Mouse (Mus musculus) right cerebral cortex, postnatal 14 days (tissue): Measurements from ENCODE around the gene Asb10.
"Not testable (repeated sequence)": the region's sequence is repeated elsewhere in the genome, so short reads cannot be mapped to it uniquely, and the experiment has no call there.

ENCODE experiments used
- DNase-seq: peaks from one replicate; pipeline ENCODE4 v3.0.0; 2022

Gene Asb10

DNA sequence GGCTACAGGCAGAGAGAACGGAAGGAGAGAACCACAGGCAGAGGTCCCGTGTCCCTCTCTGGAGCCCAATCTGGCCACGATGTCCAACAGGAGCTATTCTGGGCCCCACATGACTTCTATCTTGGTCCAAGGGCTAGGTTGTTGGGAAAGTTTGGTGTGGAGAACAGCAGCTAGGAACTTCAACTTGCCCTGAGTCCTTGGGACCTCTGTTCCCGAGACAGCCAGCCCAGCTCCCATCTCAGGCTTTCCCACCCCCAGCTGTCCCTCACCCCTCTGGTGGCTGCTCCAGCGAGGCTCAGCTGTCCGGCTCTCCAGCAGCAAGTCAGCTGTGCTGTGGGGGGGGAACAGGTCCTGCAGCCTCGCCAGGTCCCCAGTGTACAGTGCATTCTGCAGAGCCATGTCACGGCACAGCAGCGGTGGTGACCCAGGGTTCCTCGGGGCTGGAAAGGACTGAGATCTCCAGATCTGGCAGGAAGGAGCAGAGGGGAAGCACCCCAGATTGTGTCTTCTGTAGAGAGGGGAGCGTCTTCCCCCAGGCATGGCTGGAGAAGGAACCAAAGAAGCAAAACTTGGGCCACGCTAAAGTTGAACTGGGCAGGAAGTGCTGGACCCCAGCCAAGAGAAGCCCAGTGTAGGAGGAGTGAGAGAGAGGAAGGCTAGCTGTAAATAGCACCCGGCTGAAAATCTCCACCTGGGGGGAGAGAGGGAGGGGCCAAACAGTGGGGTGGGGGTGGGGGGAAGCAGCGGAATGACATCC, at the start of gene Asb10:
Asb10 (minus strand) TSS at position 592 of the 757 bp plus-strand sequence.
- peak; percentile 59 for DNase-seq

DNA sequence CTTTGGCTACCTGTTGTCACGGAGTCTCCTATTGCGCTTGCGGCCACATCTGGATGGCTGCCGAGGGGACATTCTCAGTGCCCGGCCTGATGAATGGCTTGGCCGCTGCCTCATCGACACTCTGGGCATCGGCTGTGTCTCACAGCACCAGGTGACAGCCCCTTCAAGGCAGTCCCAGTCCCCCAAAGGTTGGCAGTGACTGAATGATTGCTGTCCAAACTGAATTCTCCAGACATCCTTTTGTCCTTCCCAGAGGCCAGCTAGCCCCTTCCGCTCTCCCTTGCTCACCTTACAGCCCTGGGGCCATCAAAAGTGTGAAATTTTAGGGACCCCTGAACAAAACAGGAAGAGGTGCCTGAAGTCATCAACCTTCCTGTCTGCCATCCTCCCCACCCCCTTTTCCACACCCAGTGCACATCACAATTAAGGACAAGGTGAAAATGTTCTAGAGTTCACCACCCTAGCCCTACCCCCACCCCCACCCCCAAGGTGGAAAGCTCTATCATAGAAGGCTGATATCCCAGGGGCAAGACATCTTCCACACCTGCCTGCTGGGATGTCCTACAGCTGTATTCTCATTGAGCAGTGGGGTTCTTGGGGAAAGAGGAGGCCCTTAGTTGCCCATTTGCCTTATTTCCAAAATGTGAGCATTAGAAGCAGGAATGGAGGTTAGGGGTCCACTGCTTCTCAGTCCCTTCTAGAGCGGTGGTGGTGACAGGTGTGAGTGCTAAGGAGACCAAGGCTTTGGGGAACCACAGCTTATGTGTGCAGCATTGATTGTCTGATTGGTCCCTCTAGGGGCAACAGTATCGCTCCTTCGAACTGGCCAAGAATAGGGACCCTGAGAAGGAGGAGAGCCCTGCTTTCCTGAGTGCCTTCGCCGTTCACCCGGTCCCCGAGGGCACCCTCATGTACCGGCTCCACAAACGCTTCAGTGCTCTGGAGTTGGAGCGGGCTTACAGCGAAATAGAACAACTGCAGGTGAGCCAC, 49.0 kb upstream of the Asb10 start:
- DNase-seq, result no peak

DNA sequence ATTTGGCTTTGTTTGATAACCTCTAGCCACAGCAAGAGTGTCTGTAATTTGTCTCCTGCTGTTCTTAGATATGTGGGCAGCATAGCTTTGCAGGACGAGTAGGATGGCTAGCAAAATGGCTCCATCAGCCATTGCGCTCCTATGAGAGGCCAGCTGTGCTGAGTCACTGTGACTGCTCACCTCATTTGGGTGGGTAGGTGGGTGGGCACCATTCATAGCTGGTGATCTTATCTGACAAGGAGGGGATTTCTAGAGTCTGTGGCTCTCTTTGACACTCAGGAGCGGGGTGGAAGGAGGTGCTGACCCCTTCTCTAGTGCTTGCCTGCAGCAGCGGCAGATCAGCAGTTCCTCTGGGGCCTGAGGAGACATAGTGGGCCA, 46.4 kb upstream of the Asb10 start:
- no peak for DNase-seq

DNA sequence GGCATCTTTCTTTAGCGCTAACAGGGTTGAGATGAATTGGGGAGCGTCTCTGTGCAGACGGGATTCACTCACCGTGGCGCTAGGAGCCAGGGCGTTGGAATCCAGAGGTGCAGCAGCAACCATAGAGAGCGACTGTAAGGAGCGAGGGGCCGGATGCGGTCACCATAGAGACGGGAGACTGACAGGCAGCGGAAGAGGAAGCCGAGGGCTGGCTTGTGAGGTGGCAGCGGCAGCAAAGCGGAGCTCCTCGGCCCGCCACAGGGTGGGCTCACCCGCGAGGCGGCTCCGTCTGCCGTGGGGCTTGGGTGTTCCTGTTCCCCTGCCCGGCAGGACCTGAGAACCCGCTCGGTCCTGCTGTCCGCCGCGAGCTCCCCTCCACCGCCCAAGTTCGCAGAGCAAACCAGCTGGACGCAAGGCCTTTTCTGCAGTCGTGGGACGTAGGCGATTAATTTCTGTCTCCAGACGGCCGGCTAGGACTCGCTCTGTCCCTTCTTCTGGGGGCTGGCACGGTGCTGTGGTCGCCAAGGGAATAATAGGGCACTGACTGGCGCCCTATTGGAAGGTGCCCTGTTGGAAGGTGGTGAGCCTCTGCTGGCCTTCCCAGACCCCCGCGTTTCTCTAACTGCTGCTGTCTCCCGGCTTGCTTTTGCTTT, 45.9 kb upstream of the Asb10 start, which contains the start of gene Chpf2:
Chpf2 (plus strand) TSS at position 195 of the 653 bp plus-strand sequence.
- DNase-seq, result peak; percentile 83

DNA sequence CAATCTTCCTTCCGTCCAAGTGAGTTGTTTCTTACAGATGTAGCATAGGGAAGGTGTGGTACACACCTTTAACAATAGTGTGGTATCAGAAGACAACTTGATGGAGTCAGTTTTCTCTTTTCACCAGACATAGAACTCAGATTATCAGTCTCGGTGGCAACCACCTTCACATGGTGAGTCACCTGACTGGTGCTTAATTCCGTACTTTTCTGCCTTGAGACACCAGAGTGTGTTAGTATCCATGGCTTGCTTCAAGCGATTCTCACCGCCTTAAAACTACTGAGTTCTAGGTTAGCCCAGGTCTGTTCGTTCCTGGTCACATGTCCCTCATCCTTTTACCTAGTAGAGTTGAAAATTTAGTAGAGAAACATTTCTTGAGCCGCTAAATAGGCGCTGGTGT, 45.3 kb upstream of the Asb10 start:
- DNase-seq, result no peak

DNA sequence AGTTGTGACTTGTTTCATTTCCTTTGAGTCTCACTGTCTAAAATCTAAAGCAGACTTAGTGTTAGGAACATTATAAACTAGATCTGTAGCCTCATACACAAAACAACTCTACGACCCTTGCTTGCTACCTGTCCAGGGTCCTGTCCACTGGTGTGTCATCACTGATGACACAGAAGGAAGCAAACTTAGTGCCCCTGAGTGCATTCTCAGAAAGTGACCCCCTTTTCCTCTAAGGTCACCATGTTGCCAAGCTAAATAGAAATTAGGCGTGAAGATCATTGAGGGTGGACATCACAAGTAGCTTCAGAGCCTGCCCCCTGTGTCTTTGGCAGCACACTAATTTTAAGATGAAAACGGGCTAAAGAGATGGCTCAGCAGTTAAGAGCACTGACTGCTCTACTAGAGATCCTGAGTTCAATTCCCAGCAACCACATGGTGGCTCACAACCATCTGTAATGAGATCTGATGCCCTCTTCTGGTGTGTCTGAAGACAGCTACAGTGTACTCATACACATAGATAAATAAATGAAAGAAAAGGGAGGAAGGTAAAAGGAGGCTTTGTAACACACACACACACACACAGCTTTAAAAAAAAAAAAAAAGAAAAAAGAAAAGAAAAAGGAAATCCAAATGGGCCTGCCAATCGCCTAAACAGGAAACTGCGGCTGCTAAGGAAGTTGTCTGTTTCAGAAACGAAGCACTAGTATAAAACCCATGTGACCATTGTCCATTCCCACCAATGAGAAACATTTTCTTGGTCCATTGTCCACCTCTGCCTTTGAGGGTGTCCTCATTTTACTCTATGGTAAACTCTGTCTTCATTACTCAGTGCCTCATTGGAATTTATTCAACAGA, 37.6 kb upstream of the Asb10 start:
- DNase-seq, result no peak

DNA sequence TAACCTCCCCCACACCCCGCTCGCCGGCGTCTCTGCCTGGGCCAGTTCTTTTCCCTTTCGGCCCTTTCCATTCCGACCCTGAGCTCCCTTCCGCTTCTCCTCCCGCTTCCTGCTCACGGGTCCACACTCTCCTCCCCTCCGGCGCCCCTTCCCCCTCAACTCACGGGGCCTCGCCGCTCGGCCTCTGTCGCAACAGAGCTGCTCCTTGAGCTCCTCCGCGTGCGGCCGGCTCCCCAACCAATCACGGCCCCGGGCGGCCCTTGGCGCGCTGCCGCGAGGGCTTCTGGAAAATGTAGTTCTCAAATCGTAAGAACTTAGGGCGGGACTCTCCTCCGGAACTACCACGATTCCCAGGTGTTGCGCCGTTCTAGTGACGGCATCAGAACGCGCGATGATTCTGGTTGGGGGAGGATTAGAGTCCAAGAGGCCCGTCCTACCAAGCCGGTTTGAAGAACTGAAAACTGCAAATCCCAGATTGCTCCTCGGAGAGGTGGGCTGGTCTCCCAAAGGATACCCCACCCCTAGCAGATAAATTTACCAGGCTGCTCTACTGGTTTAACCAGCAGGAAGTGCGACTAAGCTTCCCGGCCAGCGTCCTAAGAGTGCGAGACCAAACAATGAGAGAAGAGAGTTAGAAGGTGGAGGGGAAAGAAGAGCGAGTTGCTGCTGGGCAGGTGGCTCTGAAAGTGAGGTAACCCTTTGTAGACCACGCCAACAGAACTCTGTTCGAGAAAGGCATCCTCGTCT, 36.6 kb upstream of the Asb10 start, which contains the start of gene Abcf2:
Abcf2 (minus strand) TSS at position 285 of the 747 bp plus-strand sequence.
- peak; percentile 100 for DNase-seq

DNA sequence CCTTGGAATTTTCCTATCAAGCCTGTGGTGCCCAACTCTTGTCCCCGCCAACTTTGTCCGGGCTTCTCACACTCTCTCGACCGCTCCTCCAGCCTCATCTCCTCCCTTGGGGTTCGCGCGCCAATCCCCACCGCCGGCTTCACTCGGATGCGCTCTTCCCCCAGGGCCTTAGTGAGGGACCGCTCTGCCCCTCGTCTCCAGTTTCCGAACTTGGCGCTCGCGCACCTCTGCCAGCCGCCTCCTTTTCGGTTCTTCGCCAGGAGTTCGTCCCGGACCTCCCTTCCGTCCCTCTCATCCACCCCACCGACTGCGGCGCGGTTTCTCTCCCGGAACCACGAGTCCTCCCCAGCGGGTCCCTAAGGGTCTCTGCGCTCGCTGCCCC, 36.0 kb upstream of the Asb10 start:
- peak; percentile 33 for DNase-seq

DNA sequence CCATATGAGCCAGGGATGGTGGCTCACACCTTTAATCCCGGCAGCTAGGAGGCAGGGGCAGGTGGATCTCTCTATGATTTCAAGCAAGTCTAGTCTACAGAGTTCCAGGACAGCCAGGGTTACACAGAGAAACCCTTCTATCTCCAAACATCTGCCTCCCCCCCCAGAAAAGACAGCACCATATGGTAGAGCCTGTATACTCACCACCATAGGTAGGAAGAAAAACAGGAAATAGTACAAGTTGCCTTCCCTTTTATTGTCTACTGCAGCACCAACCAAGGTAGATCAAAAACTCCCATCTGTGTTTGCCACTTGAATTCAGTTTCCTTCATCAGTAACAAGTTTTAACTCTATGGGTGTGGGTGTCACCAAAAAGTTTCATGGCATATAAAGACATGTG, 35.2 kb upstream of the Asb10 start:
- no peak for DNase-seq

DNA sequence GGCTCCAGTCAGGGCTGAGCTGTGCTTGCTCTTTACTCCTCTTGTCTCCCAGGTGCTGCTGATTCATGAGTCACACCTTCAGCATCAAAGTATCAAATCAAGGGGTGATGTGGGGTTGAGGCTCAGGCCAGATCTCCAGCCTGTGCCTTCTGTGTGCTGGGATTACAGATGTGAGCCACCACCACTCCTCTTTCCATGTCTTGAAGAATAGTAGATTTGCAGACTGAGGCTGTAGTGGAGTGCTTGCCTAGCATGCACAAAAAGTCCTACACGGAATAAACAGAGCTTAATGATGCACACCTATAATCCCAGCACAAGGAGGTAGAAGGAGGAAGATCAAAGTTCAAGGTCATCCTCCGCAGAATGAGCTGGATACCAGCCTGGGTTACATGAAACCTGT, 15.9 kb upstream of the Asb10 start, which contains the start of gene 4931409K22Rik:
4931409K22Rik (minus strand) TSS at position 101 of the 400 bp plus-strand sequence.
- no peak for DNase-seq

DNA sequence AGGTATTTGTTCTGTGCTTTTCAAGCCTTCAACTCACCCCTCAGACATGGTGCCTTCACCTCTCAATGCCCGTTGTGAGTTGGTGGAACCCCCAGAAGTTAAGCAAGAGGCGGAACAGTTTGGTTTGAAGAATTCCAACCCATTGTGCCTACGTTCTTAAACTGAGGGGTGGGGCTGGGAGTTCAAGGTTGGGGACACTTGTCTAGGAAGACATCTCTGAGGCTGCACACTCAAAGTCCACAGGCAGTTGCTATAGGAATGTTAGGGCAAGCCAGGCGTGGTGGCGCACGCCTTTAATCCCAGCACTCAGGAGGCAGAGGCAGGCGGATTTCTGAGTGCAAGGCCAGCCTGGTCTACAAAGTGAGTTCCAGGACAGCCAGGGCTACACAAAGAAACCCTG, 14.6 kb upstream of the Asb10 start:
- DNase-seq, result not testable (repeated sequence)

DNA sequence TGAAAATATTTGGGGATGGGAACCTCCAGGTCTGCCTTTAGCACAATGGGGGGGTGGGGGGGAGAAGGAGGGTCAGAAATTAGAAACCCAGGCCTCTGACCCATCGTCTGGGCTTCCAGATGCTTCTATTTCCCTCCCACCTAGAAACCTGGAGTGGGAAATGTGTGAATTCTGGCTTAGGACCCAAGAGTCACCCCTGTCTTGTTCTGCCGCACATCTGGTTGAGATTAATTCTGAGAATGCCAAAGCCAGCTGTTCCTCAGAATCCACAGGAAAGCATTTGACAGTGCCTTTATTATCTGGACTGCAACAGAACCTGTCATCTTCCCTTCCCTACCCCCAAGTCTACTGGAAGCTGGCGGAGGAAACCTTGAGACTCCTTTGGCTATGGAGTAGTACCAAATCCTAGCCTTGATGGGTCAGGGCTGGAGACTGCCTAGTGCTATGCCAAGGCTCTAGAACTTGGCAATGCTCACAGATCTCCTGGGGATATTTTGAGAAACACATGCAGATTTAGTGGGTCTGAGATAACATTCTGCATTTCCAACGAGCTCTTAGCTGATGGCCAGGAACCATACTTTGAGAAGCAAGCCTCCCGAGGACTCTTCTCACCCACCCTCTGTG, 13.0 kb upstream of the Asb10 start:
- DNase-seq, result no peak

DNA sequence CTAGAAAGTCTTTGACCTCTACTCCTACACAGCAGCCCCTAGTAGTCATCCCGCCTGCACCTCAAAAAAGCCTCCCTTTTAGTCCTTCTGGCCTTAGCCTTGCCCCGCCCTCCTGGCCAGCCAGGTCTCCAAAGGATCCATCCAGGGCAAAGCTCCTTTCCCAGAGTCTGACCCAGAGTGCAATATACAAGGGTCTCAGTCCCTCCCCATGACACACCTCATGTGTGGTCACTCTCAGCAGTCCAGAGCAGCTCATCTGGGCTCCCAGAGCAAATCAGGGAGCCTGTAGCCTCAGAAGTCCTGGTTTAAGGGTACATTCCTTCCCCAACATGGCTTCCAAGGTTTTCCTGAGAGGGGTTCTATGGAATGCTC, 10.5 kb upstream of the Asb10 start:
- DNase-seq, result no peak

DNA sequence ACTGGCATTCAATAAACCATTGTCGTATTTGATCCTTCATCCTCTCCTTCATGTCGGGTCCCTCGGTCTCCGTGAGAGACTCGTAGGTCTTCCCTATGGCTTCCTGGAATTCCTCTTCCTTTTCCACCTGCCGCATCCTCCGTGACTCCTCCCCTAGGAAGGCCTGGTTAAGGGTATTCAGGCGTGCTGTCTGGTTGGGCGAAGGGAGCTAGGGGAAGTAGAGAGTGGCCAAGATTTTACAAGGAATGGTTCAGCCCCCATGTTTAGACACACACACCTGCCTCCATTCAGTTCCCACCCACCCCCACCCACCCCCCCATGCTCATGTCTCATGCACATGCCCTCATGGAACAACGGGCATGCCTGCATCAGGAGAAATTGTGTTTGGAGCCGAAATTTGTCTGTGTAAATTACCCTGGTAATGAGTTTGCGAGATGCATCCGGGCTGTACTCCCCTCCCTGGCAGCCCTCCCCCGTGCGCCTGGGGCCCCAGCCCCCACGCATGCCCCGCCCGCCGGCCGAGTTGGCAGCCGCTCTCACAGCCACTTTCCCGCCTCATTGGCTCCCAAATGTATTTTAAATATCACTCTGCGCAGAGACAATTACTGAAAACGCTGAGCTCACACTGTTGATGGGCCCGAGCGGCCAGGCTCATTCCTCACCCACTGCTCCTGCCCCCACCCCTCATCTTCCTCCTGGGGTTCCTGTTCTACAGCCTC, 10.0 kb upstream of the Asb10 start:
- DNase-seq, result peak; percentile 70

DNA sequence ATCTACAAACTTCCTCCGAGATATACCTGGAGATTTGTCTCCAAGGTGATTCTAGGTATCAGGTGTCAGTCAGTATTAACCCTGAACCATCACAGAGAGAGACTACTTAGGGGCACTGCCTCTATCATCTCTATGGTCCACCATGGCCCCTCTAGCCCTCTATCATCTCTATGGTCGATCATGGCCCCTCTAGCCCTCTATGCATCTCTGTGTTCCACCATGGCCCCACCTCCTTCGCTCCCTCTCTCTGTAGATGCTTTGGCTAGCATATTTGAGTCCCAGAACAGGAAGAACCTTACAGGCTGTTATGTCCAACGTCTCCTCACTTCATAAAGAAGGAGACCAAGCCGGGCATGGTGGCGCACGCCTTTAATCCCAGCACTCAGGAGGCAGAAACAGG, 1.9 kb upstream of the Asb10 start:
- no peak for DNase-seq

DNA sequence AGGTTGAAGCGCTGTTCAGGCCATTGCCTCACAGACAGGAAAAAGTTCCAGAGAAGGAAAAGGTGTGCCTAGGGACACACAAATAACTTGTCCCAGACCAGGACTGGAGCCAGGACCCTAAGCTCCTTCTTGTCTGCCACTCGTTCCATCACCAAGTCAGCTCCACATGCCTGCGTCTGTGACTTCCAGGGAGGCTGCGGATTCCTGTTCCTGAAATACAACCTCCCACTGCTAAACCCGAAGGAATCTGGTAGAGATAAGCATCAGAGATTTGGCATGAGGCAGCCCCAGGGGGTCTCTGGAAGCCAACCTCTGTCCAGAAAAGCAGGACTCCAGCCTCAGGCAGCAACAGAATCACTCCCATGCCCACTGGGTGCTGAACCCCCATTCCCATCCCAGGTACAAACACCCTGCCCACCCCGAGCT, 379 bp upstream of the Asb10 start:
- DNase-seq, result no peak

DNA sequence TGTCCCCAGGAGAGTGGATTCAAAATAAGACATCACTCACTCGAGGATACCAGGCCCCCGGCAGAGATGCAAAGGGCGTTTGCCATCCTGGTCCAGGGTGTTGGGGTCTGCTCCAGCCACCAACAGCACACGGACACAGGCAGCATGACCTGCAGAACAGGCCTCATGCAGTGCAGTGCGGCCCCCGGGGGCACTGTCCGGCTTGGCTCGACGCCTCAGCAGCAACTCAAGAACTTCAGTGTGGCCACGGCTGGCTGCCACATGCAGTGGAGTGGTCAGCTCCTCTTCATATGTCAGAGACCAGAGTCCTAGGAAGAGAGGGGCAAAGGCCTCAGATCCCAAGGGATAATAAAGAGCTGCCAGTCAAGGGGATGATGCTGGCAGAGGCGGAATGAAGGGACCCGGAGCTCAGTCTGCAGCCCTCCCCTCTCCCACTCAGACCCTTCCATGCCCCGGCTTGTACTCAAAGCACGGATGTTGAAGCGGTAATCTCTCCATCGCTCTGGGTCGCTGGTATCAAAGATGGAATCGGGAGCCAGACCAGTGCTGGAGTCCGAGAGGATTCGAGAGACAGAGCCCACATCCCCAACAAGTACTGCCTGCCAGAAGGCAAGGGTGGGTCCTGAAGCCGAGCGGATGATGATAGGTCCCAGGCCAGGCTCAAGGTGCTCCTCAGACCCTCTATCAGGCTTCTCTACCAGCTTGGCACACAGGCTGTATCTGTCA, 1.0 kb downstream of the Asb10 start:
- no peak for DNase-seq

DNA sequence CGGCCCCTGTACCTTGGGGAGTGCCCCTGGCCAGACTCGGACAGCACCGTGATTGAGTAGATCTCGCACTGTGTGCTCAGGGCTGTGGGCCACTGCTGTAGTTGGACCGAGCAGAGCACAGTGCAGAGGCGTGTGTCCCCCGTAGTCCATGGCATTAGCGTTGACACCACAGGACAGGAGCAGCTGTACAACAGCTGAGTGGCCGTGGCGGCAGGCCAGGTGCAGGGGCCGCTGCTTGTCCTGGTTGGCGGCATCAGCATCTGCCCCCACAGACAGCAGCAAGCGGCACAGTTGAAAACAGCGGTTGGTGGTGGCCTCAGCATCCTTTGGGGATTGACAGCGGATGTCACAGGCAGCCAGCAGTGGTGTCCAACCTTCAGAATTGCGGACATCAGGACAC, 3.2 kb downstream of the Asb10 start:
- DNase-seq, result no peak

DNA sequence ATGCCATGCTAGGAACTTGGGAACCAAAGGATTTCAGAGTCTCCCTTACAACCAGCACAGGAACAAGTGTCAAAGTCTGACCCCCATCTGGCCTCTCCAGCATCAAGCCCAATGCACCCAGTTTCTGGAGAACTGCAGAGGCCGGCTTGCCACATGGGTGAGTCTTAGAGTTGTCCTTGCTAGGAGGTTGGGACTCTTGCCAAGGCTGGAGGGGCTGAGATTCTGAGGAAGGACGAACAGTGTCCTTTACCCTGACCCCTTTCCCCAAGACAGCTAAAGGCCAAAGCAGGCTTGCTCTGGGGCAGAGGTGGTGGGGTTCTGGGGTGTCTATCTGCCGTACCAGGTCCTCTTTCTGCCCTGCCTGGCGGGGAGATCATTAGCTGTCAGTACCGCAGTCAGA, 4.3 kb downstream of the Asb10 start:
- no peak for DNase-seq

DNA sequence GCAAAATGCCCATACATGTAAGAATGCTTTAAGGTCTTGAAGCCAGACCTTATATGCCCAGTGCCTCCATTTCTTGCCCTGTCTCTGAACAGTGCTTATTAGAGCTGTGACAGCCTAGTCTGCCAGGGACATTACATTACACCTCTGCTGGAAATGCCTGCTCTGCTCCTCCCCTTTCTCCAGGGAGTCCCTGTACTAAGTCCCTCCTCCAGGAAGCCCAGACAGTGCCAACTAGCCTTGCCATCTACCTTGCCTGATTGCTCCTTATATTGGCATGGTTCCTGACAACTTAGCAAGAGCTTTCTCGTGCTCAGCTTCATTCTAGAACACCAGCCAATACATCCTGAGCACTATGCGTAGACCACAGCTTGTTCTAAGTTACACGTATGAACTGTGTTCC, 5.0 kb downstream of the Asb10 start:
- DNase-seq, result no peak
